Mouse (Mus musculus) brain, embryonic 14.5 days (tissue): ENCODE measurements around the gene Cables2.

Source experiments
- CTCF ChIP-seq: fragments of 200-500 bp; IDR thresholded peaks from 2 replicates; pipeline ENCODE4 v1.5.1; 2012; ENCODE audit warnings: inconsistent platforms, mild to moderate bottlenecking, moderate library complexity, borderline replicate concordance; ENCODE audit not compliant: insufficient read depth, insufficient read length; ENCODE audit errors: extremely low read depth
- POLR2A ChIP-seq: fragments of 200-500 bp; IDR thresholded peaks from 2 replicates; pipeline ENCODE4 v1.6.1; 2012; ENCODE audit warnings: mild to moderate bottlenecking, inconsistent platforms, borderline replicate concordance; ENCODE audit not compliant: poor library complexity, insufficient read depth, insufficient read length, severe bottlenecking; ENCODE audit errors: extremely low read depth

DNA sequence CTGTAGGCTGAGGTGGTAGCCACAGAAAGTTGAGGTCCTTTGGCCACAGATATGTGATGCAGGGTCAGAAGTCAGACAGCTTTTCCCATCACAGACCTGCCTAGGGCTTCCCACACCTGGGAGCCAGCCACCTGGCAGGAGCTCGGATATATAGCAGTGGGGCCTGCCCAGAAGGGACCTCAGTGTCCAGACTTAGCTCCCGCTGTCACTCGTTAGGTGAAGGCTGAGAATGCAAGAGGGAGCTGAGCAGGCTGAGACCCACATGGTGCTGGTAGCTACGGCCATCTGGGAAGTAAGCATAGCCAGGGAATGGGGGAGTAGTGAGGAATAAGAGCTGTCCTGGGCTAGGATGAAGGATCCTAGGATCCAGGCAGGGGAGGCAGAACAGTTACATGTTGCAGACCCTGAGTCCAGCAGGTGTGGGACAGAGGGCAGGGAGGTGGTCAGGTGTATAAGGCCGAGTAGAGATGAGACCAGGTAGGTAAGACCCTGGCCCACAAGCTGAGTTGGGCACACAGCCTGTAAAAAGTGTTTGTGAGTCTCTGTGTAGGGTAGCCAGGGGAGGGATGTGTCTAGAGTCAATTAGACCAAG lies 1.4 kb downstream of the Cables2 start:
- no peak for TF ChIP-seq CTCF
- no peak for TF ChIP-seq POLR2A
